ENCODE assay signal across 20 mouse cellular contexts in genomic region chr4:48423738-48424137, GRCm38 (mm10). TPM values are rescaled to one million over a fixed set of nuclear protein-coding genes. Genes with fewer than 3 reads are reported as not detected.
DNase-seq lines count a peak whose midpoint lies in the region; ATAC-seq and TF ChIP-seq lines count a peak whose summit lies in the region.
"Had no signal": no experiment of that assay in that cellular context is flagged by ENCODE, and none has a peak within 500 bp of the region (broad histone marks: within the 10 kb centered on the region; RNA-seq: fewer than 3 reads in every experiment).

No protein-coding gene starts in this region.

- no peak overlapping the region for H3K9ac ChIP-seq in heart, embryonic 16.5 days (ENCODE audit: low read length)
- no peak overlapping the region for H3K9ac ChIP-seq in lung, embryonic 14.5 days
- no peak overlapping the region for H3K9ac ChIP-seq in intestine, embryonic 16.5 days (ENCODE audit: low read depth, low read length)
- no peak overlapping the region for H3K9ac ChIP-seq in stomach, embryonic 16.5 days (ENCODE audit: low read length)
- no peak overlapping the region for H3K9ac ChIP-seq in forebrain, embryonic 11.5 days (ENCODE audit: low read length)
- H3K9ac ChIP-seq: embryonic facial prominence, embryonic 12.5 days; forebrain, embryonic 12.5 days; hindbrain, embryonic 12.5 days had no signal

- no peak for DNase-seq in heart, adult 18-20 months
- no peak for DNase-seq in lung, embryonic 14.5 days
- DNase-seq in lung, postnatal 25 days (ENCODE audit: low spot score), result no peak
- no peak for DNase-seq in forebrain, embryonic 11.5 days (ENCODE audit: low spot score)
- DNase-seq in kidney, postnatal 10 days, result no peak
- DNase-seq: adrenal gland, postnatal 25 days; cerebellum, adult 11 months; cerebellum, adult 8-10 months; cerebellum, postnatal 14 days; gastrocnemius, postnatal 10 days; heart, adult 2 months; heart, postnatal 4 days had no signal

- 40% methylated on average over 2 of the region's 2 CpGs for WGBS in heart, embryonic 16.5 days
- 28% methylated on average over 2 of the region's 2 CpGs for WGBS in lung, embryonic 14.5 days
- 53% methylated on average over 2 of the region's 2 CpGs for WGBS in intestine, embryonic 16.5 days
- WGBS in stomach, embryonic 16.5 days, result 40% methylated on average over 2 of the region's 2 CpGs
- WGBS in forebrain, embryonic 11.5 days, result 58% methylated on average over 2 of the region's 2 CpGs

- H3K27ac ChIP-seq in heart, embryonic 16.5 days (ENCODE audit: low read length), result no peak overlapping the region
- no peak overlapping the region for H3K27ac ChIP-seq in lung, embryonic 14.5 days (ENCODE audit: low read depth)
- H3K27ac ChIP-seq in intestine, embryonic 16.5 days (ENCODE audit: low read length), result no peak overlapping the region
- H3K27ac ChIP-seq in stomach, embryonic 16.5 days (ENCODE audit: low read length), result no peak overlapping the region
- no peak overlapping the region for H3K27ac ChIP-seq in forebrain, embryonic 11.5 days (ENCODE audit: low read depth, low read length)
- H3K27ac ChIP-seq: embryonic facial prominence, embryonic 12.5 days; forebrain, embryonic 12.5 days; heart, adult 2 months; hindbrain, embryonic 12.5 days had no signal

- no peak overlapping the region for H3K4me3 ChIP-seq in heart, embryonic 16.5 days (ENCODE audit: low read length)
- no peak overlapping the region for H3K4me3 ChIP-seq in lung, embryonic 14.5 days (ENCODE audit: low read depth, low read length)
- no peak overlapping the region for H3K4me3 ChIP-seq in intestine, embryonic 16.5 days (ENCODE audit: low read length)
- H3K4me3 ChIP-seq in stomach, embryonic 16.5 days (replicated peaks; ENCODE audit: low read length), result no peak overlapping the region
- no peak overlapping the region for H3K4me3 ChIP-seq in forebrain, embryonic 11.5 days (ENCODE audit: low read depth, low read length)
- H3K4me3 ChIP-seq: embryonic facial prominence, embryonic 12.5 days; forebrain, embryonic 12.5 days; heart, adult 2 months; hindbrain, embryonic 12.5 days had no signal

- no peak overlapping the region for H3K4me2 ChIP-seq in heart, embryonic 16.5 days (ENCODE audit: low read depth, low read length)
- H3K4me2 ChIP-seq in lung, embryonic 14.5 days, result no peak overlapping the region
- no peak overlapping the region for H3K4me2 ChIP-seq in intestine, embryonic 16.5 days (ENCODE audit: low read depth, low read length)
- H3K4me2 ChIP-seq in stomach, embryonic 16.5 days (ENCODE audit: low read depth, low read length), result no peak overlapping the region
- no peak overlapping the region for H3K4me2 ChIP-seq in forebrain, embryonic 11.5 days (ENCODE audit: low read depth, low read length, severe bottlenecking)
- H3K4me2 ChIP-seq: embryonic facial prominence, embryonic 12.5 days; forebrain, embryonic 12.5 days; heart, embryonic 11.5 days; hindbrain, embryonic 12.5 days had no signal

- H3K27me3 ChIP-seq in heart, embryonic 16.5 days (ENCODE audit: control insufficient read depth, insufficient read depth, low read length), result no peaks in the 10 kb centered on the region
- H3K27me3 ChIP-seq in lung, embryonic 14.5 days (ENCODE audit: insufficient read depth, low read length), result no peaks in the 10 kb centered on the region
- H3K27me3 ChIP-seq in intestine, embryonic 16.5 days (replicated peaks; ENCODE audit: control insufficient read depth, insufficient read depth, low read length), result no peaks in the 10 kb centered on the region
- no peaks in the 10 kb centered on the region for H3K27me3 ChIP-seq in stomach, embryonic 16.5 days (ENCODE audit: control insufficient read depth, insufficient read depth, low read length)
- no peaks in the 10 kb centered on the region for H3K27me3 ChIP-seq in forebrain, embryonic 11.5 days (ENCODE audit: control insufficient read depth, insufficient read depth, low read length)
- H3K27me3 ChIP-seq: embryonic facial prominence, embryonic 12.5 days; forebrain, embryonic 12.5 days; hindbrain, embryonic 12.5 days had no signal

- no peaks in the 10 kb centered on the region for H3K9me3 ChIP-seq in heart, embryonic 16.5 days (replicated peaks; ENCODE audit: control insufficient read depth, low read length)
- H3K9me3 ChIP-seq in lung, embryonic 14.5 days (ENCODE audit: low read depth, low read length), result no peaks in the 10 kb centered on the region
- H3K9me3 ChIP-seq in intestine, embryonic 16.5 days (ENCODE audit: control insufficient read depth, low read length), result no peaks in the 10 kb centered on the region
- no peaks in the 10 kb centered on the region for H3K9me3 ChIP-seq in stomach, embryonic 16.5 days (replicated peaks; ENCODE audit: control insufficient read depth, low read length)
- no peaks in the 10 kb centered on the region for H3K9me3 ChIP-seq in forebrain, embryonic 11.5 days (ENCODE audit: control insufficient read depth, low read length)
- H3K9me3 ChIP-seq: embryonic facial prominence, embryonic 12.5 days; forebrain, embryonic 12.5 days had no signal

- no peak for TF ChIP-seq CTCF in lung, embryonic 14.5 days (IDR thresholded peaks at IDR 0.05; ENCODE audit: low read depth)

- 0 out of 2 replicates have a peak, but pooled peaks have one; percentile 9 for ATAC-seq in heart, embryonic 16.5 days (replicated peaks; ENCODE audit: extremely low read depth, insufficient read depth, low FRiP score)
- ATAC-seq in lung, embryonic 14.5 days (ENCODE audit: insufficient read depth), result 0 out of 2 replicates have a peak, but pooled peaks have one; percentile 39
- ATAC-seq in intestine, embryonic 16.5 days, result peak; percentile 73
- ATAC-seq in stomach, embryonic 16.5 days (ENCODE audit: insufficient read depth, low FRiP score), result peak; percentile 59
- no peak for ATAC-seq in forebrain, embryonic 11.5 days (replicated peaks; ENCODE audit: low FRiP score)
- ATAC-seq: forebrain, embryonic 16.5 days had no signal

- peaks cover 5% of the 10 kb centered on the region; the same call in 1 of the 2 replicates for H3K4me1 ChIP-seq in heart, embryonic 16.5 days (ENCODE audit: control insufficient read depth, insufficient read depth, low read length)
- no peaks in the 10 kb centered on the region for H3K4me1 ChIP-seq in lung, embryonic 14.5 days (ENCODE audit: insufficient read depth)
- no peaks in the 10 kb centered on the region for H3K4me1 ChIP-seq in intestine, embryonic 16.5 days (ENCODE audit: control insufficient read depth, insufficient read depth, low read length)
- no peaks in the 10 kb centered on the region for H3K4me1 ChIP-seq in stomach, embryonic 16.5 days (ENCODE audit: control insufficient read depth, insufficient read depth, low read length)
- no peaks in the 10 kb centered on the region for H3K4me1 ChIP-seq in forebrain, embryonic 11.5 days (replicated peaks; ENCODE audit: control insufficient read depth, insufficient read depth, low read length)
- H3K4me1 ChIP-seq: embryonic facial prominence, embryonic 12.5 days; forebrain, embryonic 12.5 days had no signal

- H3K36me3 ChIP-seq in heart, embryonic 16.5 days (ENCODE audit: control insufficient read depth, insufficient read depth), result peaks cover 9% of the 10 kb centered on the region
- peaks cover 28% of the 10 kb centered on the region for H3K36me3 ChIP-seq in lung, embryonic 14.5 days (ENCODE audit: insufficient read depth)
- peaks cover 7% of the 10 kb centered on the region; the same call in 1 of the 2 replicates for H3K36me3 ChIP-seq in intestine, embryonic 16.5 days (ENCODE audit: control insufficient read depth, insufficient read depth, low read length)
- H3K36me3 ChIP-seq in stomach, embryonic 16.5 days (ENCODE audit: control insufficient read depth, insufficient read depth, low read length), result peaks cover 11% of the 10 kb centered on the region; the same call in 1 of the 2 replicates
- no peaks in the 10 kb centered on the region; the same call in 1 of the 2 replicates for H3K36me3 ChIP-seq in forebrain, embryonic 11.5 days (ENCODE audit: control insufficient read depth, insufficient read depth, low read length)

RNA-seq across cellular contexts. Expression of gene Tex10, which starts 49.5 kb away (rescaled TPM):
- polyA plus RNA-seq in heart, embryonic 16.5 days (2015; fragmentation: Nextera tagmentation; extraction: Ambion mirVana), result 29.4 and 32.3 TPM in 2 replicates
- total RNA-seq in heart, adult 18-20 months (2021), result 1 to 10 TPM; 6.9 to 9.3 TPM
- 71.4 and 73.3 TPM in 2 replicates for polyA plus RNA-seq in lung, embryonic 14.5 days (2014; fragmentation: Nextera tagmentation; extraction: Ambion mirVana)
- polyA plus RNA-seq in intestine, embryonic 16.5 days (2015; fragmentation: Nextera tagmentation; extraction: Ambion mirVana), result 42.3 and 45.0 TPM in 2 replicates
- 47.6 and 49.4 TPM in 2 replicates for polyA plus RNA-seq in stomach, embryonic 16.5 days (2015; fragmentation: Nextera tagmentation; extraction: Ambion mirVana)
- 75.2 and 78.6 TPM in 2 replicates for polyA plus RNA-seq in forebrain, embryonic 11.5 days (2014; fragmentation: Nextera tagmentation; extraction: Ambion mirVana)
